Mouse (Mus musculus) midbrain, embryonic 15.5 days (tissue): ENCODE data around the gene Cbx2. TPM values are rescaled to one million over a fixed set of nuclear protein-coding genes. Genes with fewer than 3 reads are reported as not detected.

Experiments used
- ATAC-seq: fragments of 200-750 bp; cut with Nextera tagmentation; replicated peaks from 2 replicates; pipeline ENCODE4 v1.8.0; 2017; ENCODE audit warnings: moderate TSS enrichment
- H3K27ac ChIP-seq: fragments of 300-500 bp; sonication (generic); 2 replicates; pipeline ENCODE4 v1.5.1; 2015; ENCODE audit warnings: mild to moderate bottlenecking, inconsistent platforms
- H3K27me3 ChIP-seq: fragments of 300-500 bp; sonication (generic); replicated peaks from 2 replicates; pipeline ENCODE4 v1.6.1; 2015; ENCODE audit warnings: inconsistent platforms
- H3K36me3 ChIP-seq: fragments of 300-500 bp; sonication (generic); replicated peaks from 2 replicates; pipeline ENCODE4 v1.6.1; 2015; ENCODE audit warnings: inconsistent platforms
- H3K4me1 ChIP-seq: fragments of 300-500 bp; sonication (generic); 2 replicates; pipeline ENCODE4 v1.6.1; 2015; ENCODE audit warnings: inconsistent platforms
- H3K4me2 ChIP-seq: fragments of 300-500 bp; sonication (generic); 2 replicates; pipeline ENCODE4 v1.6.1; 2015; ENCODE audit warnings: inconsistent platforms, mild to moderate bottlenecking, moderate library complexity
- H3K4me3 ChIP-seq: fragments of 300-500 bp; sonication (generic); 2 replicates; pipeline ENCODE4 v1.5.1; 2015; ENCODE audit warnings: mild to moderate bottlenecking, inconsistent platforms
- H3K9ac ChIP-seq: fragments of 300-500 bp; sonication (generic); 2 replicates; pipeline ENCODE4 v1.6.1; 2015; ENCODE audit warnings: mild to moderate bottlenecking, inconsistent platforms
- H3K9me3 ChIP-seq: fragments of 300-500 bp; sonication (generic); 2 replicates; pipeline ENCODE4 v1.6.1; 2016; ENCODE audit warnings: inconsistent platforms
- WGBS: fragments of 180-500 bp; shearing (Covaris S2); methylation state at CpG from one replicate; pipeline ENCODE4 v1.1.7; 2015; ENCODE audit warnings: mixed read lengths; 5-methylcytosine and 5-hydroxymethylcytosine counted together
- polyA plus RNA-seq: library from polyadenylated mRNA; unstranded; fragments of >200 nt; fragmentation: Nextera tagmentation; extraction: Ambion mirVana; gene quantifications from 2 replicates; pipeline ENCODE4 v1.2.1, GENCODE M21; 2015

The Cbx2 gene
- polyA plus RNA-seq, 1 experiment from 2014 or later, result 17.6 TPM

- peak; percentile 81 for ATAC-seq
- no peaks in the 10 kb centered on the region for H3K9me3 ChIP-seq
- H3K4me1 ChIP-seq, result peaks cover 22% of the 10 kb centered on the region
- H3K4me2 ChIP-seq, result peak overlapping the region; percentile 58
- no peaks in the 10 kb centered on the region for H3K36me3 ChIP-seq
- peak overlapping the region; percentile 29 for H3K4me3 ChIP-seq
- H3K27ac ChIP-seq, result peak overlapping the region; percentile 84
- 5% methylated on average over 30 of the region's 30 CpGs for WGBS
- no peaks in the 10 kb centered on the region for H3K27me3 ChIP-seq
- 0 out of 2 replicates have a peak overlapping the region, but pooled peaks have one; percentile 20 for H3K9ac ChIP-seq
Measured at GRCm38 (mm10) chr11:118998540-118999265, 24.1 kb upstream of the Cbx2 start.

GRCm38 (mm10) chr11:118999361-118999804 lies 23.4 kb upstream of the Cbx2 start:
- Histone ChIP-seq H3K4me3 (peak overlapping the region; percentile 12; the same call in 1 of the 2 replicates), H3K36me3 (no peaks in the 10 kb centered on the region), H3K9ac (peak overlapping the region; percentile 16; the same call in 1 of the 2 replicates), H3K27me3 (no peaks in the 10 kb centered on the region), H3K27ac (peak overlapping the region; percentile 84), H3K4me1 (peaks cover 22% of the 10 kb centered on the region), H3K4me2 (peak overlapping the region; percentile 58), H3K9me3 (no peaks in the 10 kb centered on the region)
- 2% methylated on average over 26 of the region's 26 CpGs for WGBS
- ATAC-seq, result peak; percentile 76

- no peaks in the 10 kb centered on the region for H3K9me3 ChIP-seq
- WGBS, result 63% methylated on average over 2 of the region's 2 CpGs
- H3K9ac ChIP-seq, result no peak overlapping the region
- H3K4me2 ChIP-seq, result no peak overlapping the region
- no peak overlapping the region for H3K4me3 ChIP-seq
- no peak overlapping the region for H3K27ac ChIP-seq
- H3K27me3 ChIP-seq, result no peaks in the 10 kb centered on the region
- peaks cover 22% of the 10 kb centered on the region for H3K4me1 ChIP-seq
- H3K36me3 ChIP-seq, result no peaks in the 10 kb centered on the region
- ATAC-seq, result no peak
Measured at GRCm38 (mm10) chr11:119000877-119001276, 21.9 kb upstream of the Cbx2 start.

- H3K9ac ChIP-seq, result no peak overlapping the region
- ATAC-seq, result no peak
- H3K9me3 ChIP-seq, result no peaks in the 10 kb centered on the region
- H3K4me3 ChIP-seq, result no peak overlapping the region
- H3K4me1 ChIP-seq, result peaks cover 22% of the 10 kb centered on the region
- WGBS, result 83% methylated on average over 4 of the region's 4 CpGs
- no peak overlapping the region for H3K4me2 ChIP-seq
- H3K27me3 ChIP-seq, result no peaks in the 10 kb centered on the region
- H3K36me3 ChIP-seq, result no peaks in the 10 kb centered on the region
- no peak overlapping the region for H3K27ac ChIP-seq
Measured at GRCm38 (mm10) chr11:119001493-119002128, 21.2 kb upstream of the Cbx2 start.

- no peaks in the 10 kb centered on the region for H3K4me1 ChIP-seq
- no peaks in the 10 kb centered on the region for H3K27me3 ChIP-seq
- H3K4me3 ChIP-seq, result no peak overlapping the region
- H3K27ac ChIP-seq, result no peak overlapping the region
- H3K9me3 ChIP-seq, result no peaks in the 10 kb centered on the region
- no peak for ATAC-seq
- WGBS, result 90% methylated on average over 10 of the region's 10 CpGs
- H3K9ac ChIP-seq, result no peak overlapping the region
- no peaks in the 10 kb centered on the region for H3K36me3 ChIP-seq
- H3K4me2 ChIP-seq, result no peak overlapping the region
Measured at GRCm38 (mm10) chr11:119005547-119006275, 17.1 kb upstream of the Cbx2 start.

GRCm38 (mm10) chr11:119006462-119006861 lies 16.3 kb upstream of the Cbx2 start:
- no peaks in the 10 kb centered on the region for H3K27me3 ChIP-seq
- no peak overlapping the region for H3K4me3 ChIP-seq
- no peaks in the 10 kb centered on the region for H3K9me3 ChIP-seq
- H3K4me1 ChIP-seq, result no peaks in the 10 kb centered on the region
- H3K4me2 ChIP-seq, result no peak overlapping the region
- no peak overlapping the region for H3K9ac ChIP-seq
- ATAC-seq, result no peak
- H3K27ac ChIP-seq, result no peak overlapping the region
- no peaks in the 10 kb centered on the region for H3K36me3 ChIP-seq
- WGBS, result 68% methylated on average over 3 of the region's 3 CpGs

GRCm38 (mm10) chr11:119007461-119008456 lies 15.0 kb upstream of the Cbx2 start:
- peak overlapping the region; percentile 26; the same call in 1 of the 2 replicates for H3K9ac ChIP-seq
- no peaks in the 10 kb centered on the region for H3K36me3 ChIP-seq
- no peaks in the 10 kb centered on the region for H3K9me3 ChIP-seq
- H3K4me1 ChIP-seq, result no peaks in the 10 kb centered on the region
- H3K27me3 ChIP-seq, result no peaks in the 10 kb centered on the region
- WGBS, result 21% methylated on average over 21 of the region's 21 CpGs
- ATAC-seq, result peak; percentile 70
- H3K4me3 ChIP-seq, result peak overlapping the region; percentile 32
- no peak overlapping the region for H3K27ac ChIP-seq
- H3K4me2 ChIP-seq, result peak overlapping the region; percentile 45

GRCm38 (mm10) chr11:119014455-119014854 lies 8.3 kb upstream of the Cbx2 start:
- Histone ChIP-seq H3K4me3 (no peak overlapping the region), H3K9ac (no peak overlapping the region), H3K9me3 (no peaks in the 10 kb centered on the region), H3K4me2 (no peak overlapping the region), H3K36me3 (no peaks in the 10 kb centered on the region), H3K27me3 (no peaks in the 10 kb centered on the region), H3K4me1 (no peaks in the 10 kb centered on the region), H3K27ac (no peak overlapping the region)
- WGBS, result 85% methylated on average over 7 of the region's 7 CpGs
- ATAC-seq, result no peak

GRCm38 (mm10) chr11:119017506-119017905 lies 5.3 kb upstream of the Cbx2 start:
- peaks cover 6% of the 10 kb centered on the region for H3K27me3 ChIP-seq
- no peak overlapping the region for H3K9ac ChIP-seq
- WGBS, result 50% methylated on average over 7 of the region's 7 CpGs
- H3K4me3 ChIP-seq, result no peak overlapping the region
- peaks cover 10% of the 10 kb centered on the region for H3K4me1 ChIP-seq
- H3K27ac ChIP-seq, result no peak overlapping the region
- no peaks in the 10 kb centered on the region for H3K36me3 ChIP-seq
- H3K9me3 ChIP-seq, result no peaks in the 10 kb centered on the region
- no peak for ATAC-seq
- no peak overlapping the region for H3K4me2 ChIP-seq

- Histone ChIP-seq H3K9ac (no peak overlapping the region), H3K4me3 (no peak overlapping the region), H3K4me2 (no peak overlapping the region), H3K9me3 (no peaks in the 10 kb centered on the region), H3K36me3 (no peaks in the 10 kb centered on the region), H3K27me3 (peaks cover 6% of the 10 kb centered on the region), H3K27ac (no peak overlapping the region), H3K4me1 (peaks cover 35% of the 10 kb centered on the region)
- 91% methylated on average over 7 of the region's 7 CpGs for WGBS
- ATAC-seq, result no peak
Measured at GRCm38 (mm10) chr11:119021180-119021579, 1.6 kb upstream of the Cbx2 start.

- peak overlapping the region; percentile 70 for H3K4me3 ChIP-seq
- WGBS, result 4% methylated on average over 42 of the region's 42 CpGs
- no peaks in the 10 kb centered on the region for H3K9me3 ChIP-seq
- H3K4me2 ChIP-seq, result peak overlapping the region; percentile 83
- peaks cover 6% of the 10 kb centered on the region for H3K27me3 ChIP-seq
- peaks cover 7% of the 10 kb centered on the region; the same call in 1 of the 2 replicates for H3K36me3 ChIP-seq
- H3K4me1 ChIP-seq, result peaks cover 46% of the 10 kb centered on the region
- H3K9ac ChIP-seq, result peak overlapping the region; percentile 75
- H3K27ac ChIP-seq, result peak overlapping the region; percentile 84
- ATAC-seq, result no peak; the same call in 1 of the 2 replicates
Measured at GRCm38 (mm10) chr11:119022068-119022894, 481 bp upstream of the Cbx2 start.
